ENCODE assay signal across 26 mouse cellular contexts in genomic region chr10:89572946-89573345, GRCm38 (mm10). TPM values are rescaled to one million over a fixed set of nuclear protein-coding genes. Genes with fewer than 3 reads are reported as not detected.
DNase-seq lines count a peak whose midpoint lies in the region; ATAC-seq and TF ChIP-seq lines count a peak whose summit lies in the region.
"Had no signal": no experiment of that assay in that cellular context is flagged by ENCODE, and none has a peak within 500 bp of the region (broad histone marks: within the 10 kb centered on the region; RNA-seq: fewer than 3 reads in every experiment).

No protein-coding gene starts in this region.

- H3K36me3 ChIP-seq in megakaryocyte, embryonic 14.5 days (replicated peaks; ENCODE audit: low read length), result peaks cover 11% of the 10 kb centered on the region
- H3K36me3 ChIP-seq in intestine, embryonic 15.5 days, result no peaks in the 10 kb centered on the region
- no peaks in the 10 kb centered on the region for H3K36me3 ChIP-seq in intestine, postnatal 0 days (ENCODE audit: control insufficient read depth, insufficient read depth)
- H3K36me3 ChIP-seq: forebrain, embryonic 10.5 days; heart, embryonic 10.5 days; heart, embryonic 13.5 days; hindbrain, embryonic 12.5 days; hindbrain, embryonic 15.5 days had no signal

- no peak overlapping the region for H3K27ac ChIP-seq in intestine, embryonic 15.5 days
- H3K27ac ChIP-seq in intestine, postnatal 0 days (ENCODE audit: low read depth, low read length), result no peak overlapping the region
- H3K27ac ChIP-seq: forebrain, embryonic 10.5 days; forebrain, embryonic 13.5 days; heart, adult 2 months; heart, embryonic 10.5 days; heart, embryonic 13.5 days; hindbrain, embryonic 12.5 days; hindbrain, embryonic 15.5 days had no signal

- peak overlapping the region; percentile 42 for H3K4me3 ChIP-seq in megakaryocyte, embryonic 14.5 days (replicated peaks)
- no peak overlapping the region for H3K4me3 ChIP-seq in intestine, embryonic 15.5 days (replicated peaks)
- H3K4me3 ChIP-seq in intestine, postnatal 0 days (ENCODE audit: low read depth, low read length), result no peak overlapping the region
- H3K4me3 ChIP-seq: forebrain, embryonic 10.5 days; forebrain, embryonic 13.5 days; heart, adult 2 months; heart, embryonic 10.5 days; heart, embryonic 13.5 days; hindbrain, embryonic 12.5 days; hindbrain, embryonic 15.5 days had no signal

- ATAC-seq in megakaryocyte, adult 5-6 weeks (ENCODE audit: poor library complexity, severe bottlenecking), result no peak
- ATAC-seq in intestine, embryonic 15.5 days, result peak; percentile 38; the same call in 1 of the 2 replicates
- no peak for ATAC-seq in intestine, postnatal 0 days
- ATAC-seq in megakaryocyte-erythroid progenitor cell, adult 5-6 weeks (replicated peaks; ENCODE audit: low FRiP score, low TSS enrichment, poor library complexity, severe bottlenecking), result no peak
- ATAC-seq: activated CD4-positive, CD25-positive, alpha-beta regulatory T cell, adult 4 months; forebrain, embryonic 13.5 days; forebrain, embryonic 16.5 days had no signal

- WGBS in intestine, embryonic 15.5 days, result 64% methylated on average over 6 of the region's 6 CpGs
- 47% methylated on average over 6 of the region's 6 CpGs for WGBS in intestine, postnatal 0 days

- TF ChIP-seq CTCF in intestine, postnatal 0 days (IDR thresholded peaks at IDR 0.05; ENCODE audit: low read depth), result no peak

- no peaks in the 10 kb centered on the region for H3K27me3 ChIP-seq in megakaryocyte, embryonic 14.5 days (replicated peaks)
- H3K27me3 ChIP-seq in intestine, embryonic 15.5 days (replicated peaks), result no peaks in the 10 kb centered on the region
- H3K27me3 ChIP-seq in intestine, postnatal 0 days (replicated peaks; ENCODE audit: control insufficient read depth, insufficient read depth, low read length), result no peaks in the 10 kb centered on the region
- H3K27me3 ChIP-seq: forebrain, embryonic 13.5 days; heart, embryonic 13.5 days; hindbrain, embryonic 12.5 days; hindbrain, embryonic 15.5 days had no signal

- H3K4me2 ChIP-seq in intestine, embryonic 15.5 days (replicated peaks), result no peak overlapping the region
- H3K4me2 ChIP-seq in intestine, postnatal 0 days (replicated peaks; ENCODE audit: low read depth), result peak overlapping the region; percentile 44
- H3K4me2 ChIP-seq: forebrain, embryonic 13.5 days; heart, embryonic 13.5 days; hindbrain, embryonic 12.5 days; hindbrain, embryonic 15.5 days had no signal

- peaks cover 14% of the 10 kb centered on the region for H3K9me3 ChIP-seq in megakaryocyte, embryonic 14.5 days
- H3K9me3 ChIP-seq in intestine, embryonic 15.5 days, result no peaks in the 10 kb centered on the region
- no peaks in the 10 kb centered on the region for H3K9me3 ChIP-seq in intestine, postnatal 0 days (ENCODE audit: control insufficient read depth)
- H3K9me3 ChIP-seq: forebrain, embryonic 10.5 days; forebrain, embryonic 13.5 days; heart, embryonic 10.5 days; hindbrain, embryonic 15.5 days had no signal

- DNase-seq in left cerebral cortex, adult 9 months (ENCODE audit: low spot score in 2 of 2), result no peak
- DNase-seq: adrenal gland, adult 8-10 months; adrenal gland, postnatal 36 days; cerebellum, adult 18-20 months; cerebellum, adult 9-10 months; cerebellum, postnatal 14 days; gastrocnemius, postnatal 14 days; heart, adult 2 months had no signal

- no peak overlapping the region for H3K9ac ChIP-seq in intestine, embryonic 15.5 days
- no peak overlapping the region for H3K9ac ChIP-seq in intestine, postnatal 0 days (ENCODE audit: low read depth, low read length)
- H3K9ac ChIP-seq: forebrain, embryonic 13.5 days; heart, embryonic 13.5 days; hindbrain, embryonic 12.5 days; hindbrain, embryonic 15.5 days had no signal

- H3K4me1 ChIP-seq in megakaryocyte, embryonic 14.5 days, result peaks cover 24% of the 10 kb centered on the region
- no peaks in the 10 kb centered on the region for H3K4me1 ChIP-seq in intestine, embryonic 15.5 days (replicated peaks)
- H3K4me1 ChIP-seq in intestine, postnatal 0 days (replicated peaks; ENCODE audit: control insufficient read depth, insufficient read depth, low read length), result peaks cover 4% of the 10 kb centered on the region; the same call in 1 of the 2 replicates
- H3K4me1 ChIP-seq: forebrain, embryonic 10.5 days; forebrain, embryonic 13.5 days; heart, embryonic 10.5 days; heart, embryonic 13.5 days; hindbrain, embryonic 12.5 days; hindbrain, embryonic 15.5 days had no signal

RNA-seq across cellular contexts. Expression of gene Nr1h4, which starts 39.6 kb away (rescaled TPM):
- polyA plus RNA-seq in megakaryocyte, embryonic 14.5 days (2012; ENCODE audit: insufficient read depth, low replicate concordance), result 0.16 TPM in 1 of 2 replicates, not detected in the other
- total RNA-seq in megakaryocyte, adult 5-6 weeks (2015), result not detected in 2 replicates
- total RNA-seq in megakaryocyte, adult 5-6 weeks (2017), result not detected in 2 replicates
- polyA plus RNA-seq in intestine, embryonic 15.5 days (2015; fragmentation: Nextera tagmentation; extraction: Ambion mirVana), result 55.1 and 57.9 TPM in 2 replicates
- 117 and 139 TPM in 2 replicates for polyA plus RNA-seq in intestine, postnatal 0 days (2015; fragmentation: Nextera tagmentation; extraction: Ambion mirVana)
- not detected in 2 replicates for total RNA-seq in megakaryocyte-erythroid progenitor cell, adult 5-6 weeks (2014; fragmentation: Nextera tagmentation)
- not detected in 2 replicates for total RNA-seq in megakaryocyte-erythroid progenitor cell, adult 5-6 weeks (2017)
- total RNA-seq: ES-E14; gastrocnemius, postnatal 14 days; hematopoietic stem cell, adult 5-6 weeks had no signal
- polyA plus RNA-seq: activated CD4-positive, CD25-positive, alpha-beta regulatory T cell, adult 4 months; embryonic facial prominence, embryonic 11.5 days; embryonic facial prominence, embryonic 14.5 days; forebrain, embryonic 10.5 days; hindbrain, embryonic 12.5 days; hindbrain, embryonic 15.5 days had no signal

RNA-seq across cellular contexts. Expression of gene Slc17a8, which starts 48.1 kb away (rescaled TPM):
- polyA plus RNA-seq in megakaryocyte, embryonic 14.5 days (2012; ENCODE audit: insufficient read depth, low replicate concordance), result not detected in 2 replicates
- total RNA-seq in megakaryocyte, adult 5-6 weeks (2015), result 0.50 TPM in 1 of 2 replicates, not detected in the other
- not detected in 2 replicates for total RNA-seq in megakaryocyte, adult 5-6 weeks (2017)
- 0.08 and 0.09 TPM in 2 replicates for polyA plus RNA-seq in intestine, embryonic 15.5 days (2015; fragmentation: Nextera tagmentation; extraction: Ambion mirVana)
- polyA plus RNA-seq in intestine, postnatal 0 days (2015; fragmentation: Nextera tagmentation; extraction: Ambion mirVana), result 0.03 TPM in 1 of 2 replicates, not detected in the other
- total RNA-seq in megakaryocyte-erythroid progenitor cell, adult 5-6 weeks (2014; fragmentation: Nextera tagmentation), result 0.13 TPM in 1 of 2 replicates, not detected in the other
- 0.19 TPM in 1 of 2 replicates, not detected in the other for total RNA-seq in megakaryocyte-erythroid progenitor cell, adult 5-6 weeks (2017)
- total RNA-seq: ES-E14; heart, adult 2 months; heart, postnatal 25 days; hematopoietic stem cell, adult 5-6 weeks had no signal
- polyA plus RNA-seq: heart, adult 2 months had no signal

Comparison
In these comparisons a context has a peak if more than half of its experiments do, and no peak if none do; other contexts are left out.
1. RNA of gene Nr1h4, which starts 39.6 kb away (polyA plus RNA-seq): 117 to 139 TPM in intestine, postnatal 0 days and 55.1 to 57.9 TPM in intestine, embryonic 15.5 days; 0.16 TPM in megakaryocyte, embryonic 14.5 days; every median in the first group is over 10 times any median in the second.